In genomic region chr11:83632744-83633143, GRCm38 (mm10) we compare ENCODE assay signal across 14 mouse cellular contexts. TPM values are rescaled to one million over a fixed set of nuclear protein-coding genes. Genes with fewer than 3 reads are reported as not detected.
A peak's percentile ranks its signal among the peaks of the same experiment; 100 is the strongest.
DNase-seq lines count a peak whose midpoint lies in the region; ATAC-seq and TF ChIP-seq lines count a peak whose summit lies in the region.
"Had no signal": no experiment of that assay in that cellular context is flagged by ENCODE, and none has a peak within 500 bp of the region (broad histone marks: within the 10 kb centered on the region; RNA-seq: fewer than 3 reads in every experiment).

No protein-coding gene starts in this region.

- no peaks in the 10 kb centered on the region for H3K9me3 ChIP-seq in kidney, embryonic 16.5 days (ENCODE audit: low read length)

- TF ChIP-seq CTCF in kidney, adult 2 months (conservative IDR thresholded peaks at IDR 0.05; ENCODE audit: insufficient read depth, insufficient read length, low read depth, low read length): peak; percentile 71
- TF ChIP-seq CTCF in embryonic fibroblast, embryonic 13.5 days (IDR thresholded peaks at IDR 0.05; ENCODE audit: borderline replicate concordance, insufficient read depth, low read length): peak; percentile 47; the same call in 1 of the 2 replicates

- 56% methylated on average over 4 of the region's 4 CpGs for WGBS in kidney, adult 2 months
- 63% methylated on average over 4 of the region's 4 CpGs for WGBS in kidney, embryonic 16.5 days

- H3K27ac ChIP-seq in kidney, adult 2 months (ENCODE audit: insufficient read depth, low read depth, low read length): no peak overlapping the region
- H3K27ac ChIP-seq in kidney, embryonic 16.5 days (ENCODE audit: low read length): no peak overlapping the region
- H3K27ac ChIP-seq in embryonic fibroblast, embryonic 13.5 days (ENCODE audit: insufficient read depth, low read length): no peak overlapping the region

- no peak overlapping the region for H3K4me2 ChIP-seq in kidney, embryonic 16.5 days (replicated peaks; ENCODE audit: low read depth, low read length)

- TF ChIP-seq POLR2A in kidney, adult 2 months (IDR thresholded peaks at IDR 0.05; ENCODE audit: low read depth, low read length): no peak
- no peak for TF ChIP-seq POLR2A in embryonic fibroblast, embryonic 13.5 days (IDR thresholded peaks at IDR 0.05; ENCODE audit: low read depth, low read length)

- H3K4me1 ChIP-seq in kidney, adult 2 months (ENCODE audit: control insufficient read depth, insufficient read depth, low read length): peaks cover 6% of the 10 kb centered on the region; the same call in 1 of the 2 replicates
- no peaks in the 10 kb centered on the region for H3K4me1 ChIP-seq in kidney, embryonic 16.5 days (ENCODE audit: insufficient read depth, low read length)
- H3K4me1 ChIP-seq in embryonic fibroblast, embryonic 13.5 days (ENCODE audit: control insufficient read depth, insufficient read depth, low read length): peaks cover 3% of the 10 kb centered on the region; the same call in 1 of the 2 replicates

- no peaks in the 10 kb centered on the region for H3K36me3 ChIP-seq in kidney, adult 2 months (ENCODE audit: control insufficient read depth, insufficient read depth, low read length)
- no peaks in the 10 kb centered on the region for H3K36me3 ChIP-seq in kidney, embryonic 16.5 days (ENCODE audit: insufficient read depth, low read length)

- peak; percentile 10 for DNase-seq in adrenal gland, postnatal 10 days
- no peak for DNase-seq in adrenal gland, adult 8-10 months
- peak; percentile 18 for DNase-seq in kidney, adult 2 months
- DNase-seq in 416B (ENCODE audit: low read depth): peak; percentile 68
- no peak for DNase-seq in urinary bladder, adult 2 months (ENCODE audit: low spot score)
- DNase-seq: forebrain, postnatal 0 days had no signal

- H3K9ac ChIP-seq in kidney, embryonic 16.5 days (replicated peaks; ENCODE audit: low read length): no peak overlapping the region
- H3K9ac ChIP-seq: forebrain, postnatal 0 days had no signal

- no peak overlapping the region for H3K4me3 ChIP-seq in kidney, adult 2 months (ENCODE audit: insufficient read depth, low read depth, low read length)
- H3K4me3 ChIP-seq in kidney, embryonic 16.5 days (ENCODE audit: low read length): no peak overlapping the region
- H3K4me3 ChIP-seq in embryonic fibroblast, embryonic 13.5 days (ENCODE audit: insufficient read depth, low read length): no peak overlapping the region

- ATAC-seq in kidney, embryonic 16.5 days (ENCODE audit: low FRiP score, low TSS enrichment): no peak
- ATAC-seq in inflammation-experienced regulatory T-cells, adult 6 months: no peak
- ATAC-seq: forebrain, postnatal 0 days had no signal

- H3K27me3 ChIP-seq in kidney, adult 2 months (replicated peaks; ENCODE audit: control insufficient read depth, insufficient read depth, low read length): no peaks in the 10 kb centered on the region
- H3K27me3 ChIP-seq in kidney, embryonic 16.5 days (ENCODE audit: insufficient read depth, low read length): no peaks in the 10 kb centered on the region

RNA-seq across cellular contexts. Expression of gene Rpl9-ps1, which starts 12.7 kb away (rescaled TPM):
- not detected for total RNA-seq in adrenal gland, postnatal 10 days (2021)
- not detected for total RNA-seq in adrenal gland, adult 8-10 months (2022)
- polyA plus RNA-seq in kidney, adult 2 months (2012; rRNA removed): not detected in 2 replicates
- not detected in 2 replicates for polyA plus RNA-seq in kidney, embryonic 16.5 days (2015; fragmentation: Nextera tagmentation; extraction: Ambion mirVana)
- not detected in 2 replicates for polyA plus RNA-seq in embryonic fibroblast, embryonic 13.5 days (2011; ENCODE audit: insufficient read length, low read depth, missing spikeins)
- not detected in 2 replicates for polyA plus RNA-seq in urinary bladder, adult 2 months (2012; rRNA removed)
- polyA plus RNA-seq in inflammation-experienced regulatory T-cells, adult 6 months (2017; shearing (Covaris generic)): not detected
- total RNA-seq: adrenal gland, postnatal 4 days; forebrain, postnatal 0 days; hematopoietic stem cell, adult 5-6 weeks; left cerebral cortex, adult 18-20 months had no signal
- polyA plus RNA-seq: forebrain, postnatal 0 days; macrophage; neural tube, embryonic 11.5 days had no signal

RNA-seq across cellular contexts. Expression of gene Ccl3, which starts 16.4 kb away (rescaled TPM):
- total RNA-seq in adrenal gland, postnatal 10 days (2021): under 1 TPM in 1 of 2 experiments, not detected in 1; 0.36 TPM
- 1 to 10 TPM in 2 of 4 experiments, under 1 TPM in 2; 0.67 to 1.1 (median 0.91) TPM for total RNA-seq in adrenal gland, adult 8-10 months (2022)
- 1.6 and 1.8 TPM in 2 replicates for polyA plus RNA-seq in kidney, adult 2 months (2012; rRNA removed)
- polyA plus RNA-seq in kidney, embryonic 16.5 days (2015; fragmentation: Nextera tagmentation; extraction: Ambion mirVana): 0.48 and 0.50 TPM in 2 replicates
- 0.68 TPM in 1 of 2 replicates, not detected in the other for polyA plus RNA-seq in embryonic fibroblast, embryonic 13.5 days (2011; ENCODE audit: insufficient read length, low read depth, missing spikeins)
- 0.67 and 0.94 TPM in 2 replicates for polyA plus RNA-seq in urinary bladder, adult 2 months (2012; rRNA removed)
- 10 to 100 TPM in 1 of 3 experiments, 1 to 10 TPM in 1, under 1 TPM in 1; 0.75 to 40.0 (median 1.2) TPM for polyA plus RNA-seq in inflammation-experienced regulatory T-cells, adult 6 months (2017; shearing (Covaris generic))
- total RNA-seq: left cerebral cortex, adult 18-20 months had no signal

RNA-seq across cellular contexts. Expression of gene Ccl4, which starts 29.6 kb away (rescaled TPM):
- not detected for total RNA-seq in adrenal gland, postnatal 10 days (2021)
- total RNA-seq in adrenal gland, adult 8-10 months (2022): 1 to 10 TPM in 1 of 4 experiments, under 1 TPM in 2, not detected in 1; 0.52 to 1.4 (median 0.59) TPM
- 1.3 and 2.0 TPM in 2 replicates for polyA plus RNA-seq in kidney, adult 2 months (2012; rRNA removed)
- polyA plus RNA-seq in kidney, embryonic 16.5 days (2015; fragmentation: Nextera tagmentation; extraction: Ambion mirVana): 0.60 and 0.85 TPM in 2 replicates
- 2.2 TPM in 1 of 2 replicates, not detected in the other for polyA plus RNA-seq in embryonic fibroblast, embryonic 13.5 days (2011; ENCODE audit: insufficient read length, low read depth, missing spikeins)
- 1.2 TPM in 2 replicates for polyA plus RNA-seq in urinary bladder, adult 2 months (2012; rRNA removed)
- polyA plus RNA-seq in inflammation-experienced regulatory T-cells, adult 6 months (2017; shearing (Covaris generic)): 100 to 1,000 TPM in 1 of 3 experiments, 1 to 10 TPM in 2; 6.4 to 184 (median 8.0) TPM
- total RNA-seq: forebrain, postnatal 0 days; left cerebral cortex, adult 18-20 months had no signal

RNA-seq across cellular contexts. Expression of gene Ccl6, which starts 39.9 kb away (rescaled TPM):
- 10 to 100 TPM in 1 of 2 experiments, 1 to 10 TPM in 1; 6.6 to 12.9 TPM for total RNA-seq in adrenal gland, postnatal 10 days (2021)
- total RNA-seq in adrenal gland, adult 8-10 months (2022): 10 to 100 TPM; 11.5 to 22.0 (median 14.3) TPM
- polyA plus RNA-seq in kidney, adult 2 months (2012; rRNA removed): 3.9 and 6.2 TPM in 2 replicates
- 5.3 and 5.4 TPM in 2 replicates for polyA plus RNA-seq in kidney, embryonic 16.5 days (2015; fragmentation: Nextera tagmentation; extraction: Ambion mirVana)
- 0.91 TPM in 1 of 2 replicates, not detected in the other for polyA plus RNA-seq in embryonic fibroblast, embryonic 13.5 days (2011; ENCODE audit: insufficient read length, low read depth, missing spikeins)
- 40.2 and 42.6 TPM in 2 replicates for polyA plus RNA-seq in urinary bladder, adult 2 months (2012; rRNA removed)
- polyA plus RNA-seq in inflammation-experienced regulatory T-cells, adult 6 months (2017; shearing (Covaris generic)): 1 to 10 TPM in 1 of 3 experiments, not detected in 2; 1.3 TPM

RNA-seq across cellular contexts. Expression of gene Ccl9, which starts 54.3 kb away (rescaled TPM):
- total RNA-seq in adrenal gland, postnatal 10 days (2021): 10 to 100 TPM in 1 of 2 experiments, 1 to 10 TPM in 1; 8.6 to 12.2 TPM
- 10 to 100 TPM in 1 of 4 experiments, 1 to 10 TPM in 3; 3.8 to 11.6 (median 6.6) TPM for total RNA-seq in adrenal gland, adult 8-10 months (2022)
- 0.92 and 1.7 TPM in 2 replicates for polyA plus RNA-seq in kidney, adult 2 months (2012; rRNA removed)
- polyA plus RNA-seq in kidney, embryonic 16.5 days (2015; fragmentation: Nextera tagmentation; extraction: Ambion mirVana): 2.2 and 3.5 TPM in 2 replicates
- polyA plus RNA-seq in embryonic fibroblast, embryonic 13.5 days (2011; ENCODE audit: insufficient read length, low read depth, missing spikeins): 1.1 and 3.4 TPM in 2 replicates
- 19.4 and 19.7 TPM in 2 replicates for polyA plus RNA-seq in urinary bladder, adult 2 months (2012; rRNA removed)
- not detected for polyA plus RNA-seq in inflammation-experienced regulatory T-cells, adult 6 months (2017; shearing (Covaris generic))

Comparison
In these comparisons a context has a peak if more than half of its experiments do, and no peak if none do; other contexts are left out.
1. DNase-seq: peak in adrenal gland, postnatal 10 days (single experiment), kidney, adult 2 months (single experiment) and 416B (single experiment); none in adrenal gland, adult 8-10 months (single experiment) and urinary bladder, adult 2 months (single experiment).